Mouse (Mus musculus): ENCODE results near the gene Cpn2. TPM values are rescaled to one million over a fixed set of nuclear protein-coding genes. Genes with fewer than 3 reads are reported as not detected.
A peak's percentile ranks its signal among the peaks of the same experiment; 100 is the strongest.

The Cpn2 gene
- polyA plus RNA-seq, 1 experiment, result not detected

DNA sequence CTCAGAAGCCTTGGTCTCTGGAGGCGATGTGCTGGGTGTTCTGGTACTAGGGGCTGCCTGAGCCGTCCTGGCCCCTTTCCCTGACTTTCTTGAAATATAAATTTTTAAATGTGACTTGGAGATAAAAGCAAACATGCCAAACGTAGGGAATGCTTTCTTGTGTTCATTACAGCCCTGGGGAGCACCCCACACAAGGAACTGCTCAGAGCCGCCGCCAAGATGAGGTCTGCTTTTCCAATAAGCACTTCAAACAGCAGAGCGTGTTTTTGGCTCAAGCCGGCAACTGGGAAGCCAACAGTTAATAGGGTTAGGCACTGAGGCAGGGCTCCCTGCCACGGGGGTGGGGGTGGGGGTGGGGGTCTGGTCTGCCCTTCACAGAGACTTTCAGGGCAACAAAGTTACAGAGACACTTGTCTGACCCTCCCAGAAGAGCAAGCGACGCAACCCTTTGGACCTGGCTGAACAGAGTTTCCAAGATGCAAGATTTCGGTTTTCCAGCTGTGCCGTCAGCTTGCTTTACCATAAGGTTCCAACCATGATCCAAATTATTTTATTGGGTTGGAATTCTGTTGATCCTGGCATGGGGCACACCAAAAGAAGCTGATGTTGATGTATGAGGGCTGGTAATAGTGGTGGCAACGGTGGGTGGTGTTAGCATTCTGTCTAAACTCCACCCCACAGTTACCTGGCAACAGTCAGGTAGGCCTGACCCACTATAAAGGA is 35.3 kb downstream of the Cpn2 start:
- Histone ChIP-seq H3K4me1 (peaks cover 68% of the 10 kb centered on the region), H3K27me3 (replicated peaks) (peaks cover 23% of the 10 kb centered on the region), H3K36me3 (replicated peaks; ENCODE audit: low read length) (peaks cover 2% of the 10 kb centered on the region), H3K9me3 (peaks cover 6% of the 10 kb centered on the region), H3K4me3 (replicated peaks) (no peak overlapping the region)
- TF ChIP-seq FLI1 (IDR thresholded peaks at IDR 0.05; ENCODE audit: low read length) (no peak), GATA1 (IDR thresholded peaks at IDR 0.05; ENCODE audit: borderline replicate concordance, low read length) (no peak)

DNA sequence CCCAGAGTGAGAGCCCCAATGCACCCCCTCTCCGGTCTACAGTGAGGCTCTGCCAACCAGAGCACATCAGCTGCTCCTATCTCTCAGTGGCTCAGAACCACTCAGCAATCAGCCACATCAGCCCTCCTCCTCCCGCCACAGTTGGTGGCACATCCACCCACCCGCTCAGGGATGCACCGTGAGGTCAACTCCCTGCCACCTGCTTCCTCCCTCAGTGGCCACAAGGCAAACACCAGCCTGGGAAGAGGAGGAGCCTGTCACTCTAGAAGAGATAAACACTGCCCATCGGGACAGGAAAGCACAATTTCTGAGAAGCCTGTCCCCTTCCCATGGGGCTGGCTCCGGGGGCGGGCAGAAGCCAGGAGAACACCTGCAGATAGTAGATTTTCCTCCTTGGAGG is 39.9 kb downstream of the Cpn2 start:
- peaks cover 6% of the 10 kb centered on the region for H3K27me3 ChIP-seq (replicated peaks)
- peaks cover 6% of the 10 kb centered on the region for H3K9me3 ChIP-seq

DNA sequence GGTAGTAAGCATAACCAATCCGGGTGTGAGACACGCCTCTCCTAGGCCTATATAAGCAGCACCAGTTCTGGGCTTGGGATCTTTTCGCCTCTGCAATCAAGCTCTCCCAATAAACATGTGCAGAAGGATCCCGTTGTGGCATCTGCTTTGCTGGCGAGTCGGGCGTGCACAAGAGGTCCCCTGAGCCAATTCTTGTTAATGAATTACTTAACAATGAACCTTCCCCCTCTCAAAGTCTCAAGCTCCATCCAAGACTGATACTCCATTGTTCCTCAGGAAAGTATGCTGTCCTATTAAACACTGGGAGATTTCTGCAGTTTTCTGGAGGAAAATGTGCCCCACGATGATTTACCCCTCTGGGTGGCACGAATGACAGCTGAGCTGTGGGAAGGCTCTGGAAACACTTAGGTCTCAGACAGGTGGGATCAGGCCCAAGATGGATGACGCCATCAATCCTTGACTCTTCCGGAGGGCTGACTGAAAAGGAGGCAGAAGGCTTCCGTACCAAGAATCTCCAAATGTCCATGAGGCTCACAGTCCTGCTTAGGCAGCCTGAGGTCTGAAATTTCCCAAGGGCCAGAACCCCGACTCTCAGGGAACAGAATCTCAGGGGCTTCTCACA is 46.0 kb downstream of the Cpn2 start:
- H3K36me3 ChIP-seq (replicated peaks; ENCODE audit: low read length), result no peaks in the 10 kb centered on the region
- H3K9me3 ChIP-seq, result no peaks in the 10 kb centered on the region
- no peak overlapping the region for H3K4me3 ChIP-seq (replicated peaks)
- TF ChIP-seq GATA1 (IDR thresholded peaks at IDR 0.05; ENCODE audit: borderline replicate concordance, low read length) (no peak), FLI1 (IDR thresholded peaks at IDR 0.05; ENCODE audit: low read length) (no peak)
- H3K4me1 ChIP-seq, result peaks cover 24% of the 10 kb centered on the region
- H3K27me3 ChIP-seq (replicated peaks), result peaks cover 16% of the 10 kb centered on the region

More for the DNA sequence above, 39.9 kb downstream of the Cpn2 start:
- Histone ChIP-seq H3K4me1 (peaks cover 57% of the 10 kb centered on the region), H3K36me3 (replicated peaks; ENCODE audit: low read length) (peaks cover 2% of the 10 kb centered on the region), H3K4me3 (replicated peaks) (peak overlapping the region; percentile 71)
- TF ChIP-seq GATA1 (IDR thresholded peaks at IDR 0.05; ENCODE audit: borderline replicate concordance, low read length), result 0 out of 3 replicates have a peak, but pooled peaks have one; percentile 29
- no peak for TF ChIP-seq FLI1 (IDR thresholded peaks at IDR 0.05; ENCODE audit: low read length)

DNA sequence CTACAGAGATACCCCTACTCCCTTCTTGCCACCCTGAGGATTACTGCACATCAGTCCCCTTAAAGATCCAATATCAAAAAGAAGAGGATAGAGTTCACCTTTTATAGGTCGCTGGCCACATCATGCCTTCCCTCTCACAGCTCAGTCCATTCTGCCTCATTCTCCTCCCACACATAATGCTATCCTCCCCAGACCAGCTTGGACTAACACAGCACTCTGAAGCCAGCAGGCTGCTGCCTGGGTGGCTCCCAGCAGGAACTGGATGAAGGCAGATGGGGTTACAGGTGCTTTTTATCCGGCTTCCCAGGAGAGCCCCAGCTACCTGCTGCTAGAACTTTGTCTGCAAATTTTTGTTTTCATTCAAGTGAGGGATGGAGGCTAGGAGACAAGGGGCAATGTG is 51.5 kb downstream of the Cpn2 start:
- H3K4me1 ChIP-seq, result peaks cover 4% of the 10 kb centered on the region
- no peak overlapping the region for H3K4me3 ChIP-seq (replicated peaks)
- H3K36me3 ChIP-seq (replicated peaks; ENCODE audit: low read length), result no peaks in the 10 kb centered on the region
- H3K27me3 ChIP-seq (replicated peaks), result peaks cover 22% of the 10 kb centered on the region
- 0 out of 2 replicates have a peak, but pooled peaks cover 4% of the 10 kb centered on the region for H3K9me3 ChIP-seq
- TF ChIP-seq FLI1 (IDR thresholded peaks at IDR 0.05; ENCODE audit: low read length), result no peak
- no peak for TF ChIP-seq GATA1 (IDR thresholded peaks at IDR 0.05; ENCODE audit: borderline replicate concordance, low read length)

DNA sequence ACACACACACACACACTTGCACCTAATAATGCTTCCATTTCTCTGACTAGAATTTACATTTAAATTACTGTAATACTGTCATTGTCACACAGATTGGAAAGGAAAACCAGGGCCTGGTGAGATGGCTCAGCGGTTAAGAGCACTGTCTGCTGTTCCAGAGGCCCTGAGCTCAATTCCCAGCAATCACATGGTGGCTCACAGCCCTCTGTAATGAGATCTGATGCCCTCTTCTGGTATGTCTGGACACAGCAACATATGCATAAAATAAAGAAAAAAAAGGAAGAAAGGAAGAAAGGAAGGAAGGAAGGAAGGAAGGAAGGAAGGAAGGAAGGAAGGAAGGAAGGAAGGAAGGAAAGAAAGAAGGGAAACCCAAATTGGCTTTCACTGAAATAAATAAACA is 53.7 kb downstream of the Cpn2 start:
- TF ChIP-seq GATA1 (IDR thresholded peaks at IDR 0.05; ENCODE audit: borderline replicate concordance, low read length) (no peak), FLI1 (IDR thresholded peaks at IDR 0.05; ENCODE audit: low read length) (no peak)
- H3K9me3 ChIP-seq, result peaks cover 11% of the 10 kb centered on the region
- H3K36me3 ChIP-seq (replicated peaks; ENCODE audit: low read length), result no peaks in the 10 kb centered on the region
- H3K4me3 ChIP-seq (replicated peaks), result no peak overlapping the region
- H3K4me1 ChIP-seq, result peaks cover 4% of the 10 kb centered on the region
- peaks cover 22% of the 10 kb centered on the region for H3K27me3 ChIP-seq (replicated peaks)

DNA sequence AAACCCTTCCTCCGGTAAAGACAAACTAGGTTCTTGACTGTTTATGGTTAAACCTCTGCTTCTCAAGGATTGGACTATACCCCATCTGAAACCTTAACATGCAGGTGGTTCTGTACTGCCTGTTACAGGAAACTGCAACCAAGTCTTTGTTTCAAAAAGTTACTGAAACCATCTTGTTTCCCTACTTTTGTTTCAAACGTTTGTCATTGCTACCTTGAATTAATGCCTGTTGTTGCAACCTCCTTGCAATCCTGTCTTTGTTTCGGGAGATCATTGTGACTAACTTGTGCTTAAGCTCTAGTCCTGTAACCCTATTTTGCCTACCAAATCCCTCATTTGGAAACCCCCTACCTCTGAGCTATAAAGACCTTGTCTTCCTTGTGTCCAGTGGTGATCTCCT is 55.3 kb downstream of the Cpn2 start:
- Histone ChIP-seq H3K4me1 (peaks cover 4% of the 10 kb centered on the region), H3K9me3 (peaks cover 11% of the 10 kb centered on the region), H3K36me3 (replicated peaks; ENCODE audit: low read length) (no peaks in the 10 kb centered on the region), H3K27me3 (replicated peaks) (peaks cover 14% of the 10 kb centered on the region), H3K4me3 (replicated peaks) (no peak overlapping the region)
- TF ChIP-seq GATA1 (IDR thresholded peaks at IDR 0.05; ENCODE audit: borderline replicate concordance, low read length), result no peak
- TF ChIP-seq FLI1 (IDR thresholded peaks at IDR 0.05; ENCODE audit: low read length), result no peak

DNA sequence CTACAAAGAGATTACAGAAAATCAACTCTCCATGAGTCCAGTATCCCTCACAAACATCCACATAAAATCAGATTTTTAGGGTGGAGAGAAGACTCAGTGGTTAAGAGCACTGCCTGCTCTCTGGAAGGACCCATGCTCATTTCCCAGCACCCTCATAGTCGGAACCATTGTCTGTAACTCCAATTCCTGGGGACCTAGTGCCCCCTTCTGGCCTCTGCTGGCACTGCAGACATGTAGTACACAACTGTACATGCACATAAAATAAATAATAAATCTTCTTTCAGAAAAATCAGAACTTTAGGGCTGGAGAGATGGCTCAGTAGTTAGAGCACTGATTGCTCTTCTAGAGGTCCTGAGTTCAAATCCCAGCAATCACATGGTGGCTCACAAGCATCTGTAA is 58.0 kb downstream of the Cpn2 start:
- no peak for TF ChIP-seq FLI1 (IDR thresholded peaks at IDR 0.05; ENCODE audit: low read length)
- Histone ChIP-seq H3K36me3 (replicated peaks; ENCODE audit: low read length) (no peaks in the 10 kb centered on the region), H3K9me3 (peaks cover 11% of the 10 kb centered on the region), H3K4me3 (replicated peaks) (no peak overlapping the region), H3K4me1 (peaks cover 6% of the 10 kb centered on the region), H3K27me3 (replicated peaks) (peaks cover 21% of the 10 kb centered on the region)

DNA sequence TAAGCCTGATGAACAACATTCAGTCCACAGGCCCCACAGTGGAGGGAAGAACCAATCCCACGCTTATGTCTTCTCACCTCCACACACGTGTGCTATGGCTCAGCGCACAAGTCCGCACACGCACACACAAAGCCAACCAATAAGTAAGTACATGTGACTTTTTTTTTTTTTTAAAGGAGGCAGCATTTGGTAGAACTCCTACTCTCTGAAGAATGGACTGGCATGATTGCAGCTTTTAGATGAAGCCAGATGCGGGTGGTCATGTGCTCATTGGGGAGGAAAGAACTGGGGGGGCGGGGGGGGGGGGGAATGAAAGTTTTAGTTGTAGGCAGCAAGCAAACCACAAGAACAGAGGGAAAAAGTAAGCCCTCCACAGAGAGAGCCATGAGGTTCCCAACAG is 59.3 kb downstream of the Cpn2 start:
- Histone ChIP-seq H3K36me3 (replicated peaks; ENCODE audit: low read length) (no peaks in the 10 kb centered on the region), H3K9me3 (peaks cover 7% of the 10 kb centered on the region), H3K27me3 (replicated peaks) (peaks cover 21% of the 10 kb centered on the region), H3K4me3 (replicated peaks) (no peak overlapping the region), H3K4me1 (peaks cover 6% of the 10 kb centered on the region)
- TF ChIP-seq FLI1 (IDR thresholded peaks at IDR 0.05; ENCODE audit: low read length), result no peak
- no peak for TF ChIP-seq GATA1 (IDR thresholded peaks at IDR 0.05; ENCODE audit: borderline replicate concordance, low read length)

DNA sequence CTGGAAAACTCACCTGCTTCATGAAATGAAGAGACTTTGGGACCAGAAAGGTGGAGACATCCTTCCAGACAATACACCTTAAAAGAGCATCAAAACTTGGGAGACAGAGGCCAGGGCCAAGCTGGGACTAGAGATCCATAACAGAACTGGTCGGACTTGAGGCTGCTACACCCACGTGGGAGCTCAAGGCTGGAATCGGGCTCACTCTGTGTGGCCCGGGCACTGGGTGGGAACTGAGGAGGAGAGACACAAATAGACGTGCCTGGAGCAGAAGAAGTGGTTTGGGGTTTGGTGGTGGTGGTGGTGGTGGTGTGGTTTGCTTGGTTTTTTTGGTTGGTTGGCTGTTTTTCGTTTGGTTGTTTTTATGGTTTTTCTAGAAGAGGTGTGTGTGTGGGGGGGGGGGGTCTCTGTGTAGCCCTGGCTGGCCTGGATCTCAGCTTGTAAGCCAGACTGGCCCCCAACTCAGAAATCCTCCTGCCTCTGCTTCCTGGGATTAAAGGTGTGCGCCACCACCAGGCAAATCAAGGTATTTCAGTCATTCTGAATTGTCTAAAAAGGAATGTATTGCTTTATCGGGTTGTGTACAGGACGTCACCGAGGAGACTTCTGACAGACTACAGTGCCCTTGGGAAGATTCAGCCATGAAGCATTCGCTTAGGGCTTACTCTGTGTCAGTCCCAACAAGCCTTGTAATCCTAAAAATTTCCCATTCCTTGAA is 60.0 kb downstream of the Cpn2 start:
- H3K36me3 ChIP-seq (replicated peaks; ENCODE audit: low read length), result no peaks in the 10 kb centered on the region
- H3K4me3 ChIP-seq (replicated peaks), result no peak overlapping the region
- TF ChIP-seq FLI1 (IDR thresholded peaks at IDR 0.05; ENCODE audit: low read length) (no peak), GATA1 (IDR thresholded peaks at IDR 0.05; ENCODE audit: borderline replicate concordance, low read length) (no peak)
- peaks cover 6% of the 10 kb centered on the region; the same call in 1 of the 2 replicates for H3K4me1 ChIP-seq
- H3K9me3 ChIP-seq, result peaks cover 10% of the 10 kb centered on the region
- H3K27me3 ChIP-seq (replicated peaks), result peaks cover 24% of the 10 kb centered on the region

Other genes starting within 250 kb of the Cpn2 start
- gene Hes1, start 203.1 kb downstream of the Cpn2 start, polyA plus RNA-seq (2012; ENCODE audit: insufficient read depth, low replicate concordance), result 35.1 and 50.8 TPM in 2 replicates
- 0.11 TPM in 1 of 2 replicates, not detected in the other for gene Lrrc15, start 15.8 kb upstream of the Cpn2 start, polyA plus RNA-seq (2012; ENCODE audit: insufficient read depth, low replicate concordance)
- gene Gp5, start 43.3 kb upstream of the Cpn2 start, polyA plus RNA-seq (2012; ENCODE audit: insufficient read depth, low replicate concordance), result 1,707 and 3,704 TPM in 2 replicates
- 3.3 and 6.2 TPM in 2 replicates for gene Atp13a3, start 138.5 kb upstream of the Cpn2 start, polyA plus RNA-seq (2012; ENCODE audit: insufficient read depth, low replicate concordance)